Mouse (Mus musculus): Measurements from ENCODE around the gene Rps6kb1. TPM values are rescaled to one million over a fixed set of nuclear protein-coding genes. Genes with fewer than 3 reads are reported as not detected.
"Not testable (repeated sequence)": the region's sequence is repeated elsewhere in the genome, so short reads cannot be mapped to it uniquely, and the experiment has no call there.

Rps6kb1 gene
- polyA plus RNA-seq, 1 experiment from 2014 or later = 65.9 TPM

GRCm38 (mm10) chr11:86484101-86484868, 60.3 kb downstream of the Rps6kb1 start, which contains the start of gene Rnft1:
TSS of gene Rnft1 (plus strand) at chr11:86484657.
- Histone ChIP-seq H3K36me3 (no peaks in the 10 kb centered on the region), H3K9ac (replicated peaks) (peak within 1 kb of the TSS; percentile 65), H3K27me3 (0 out of 2 replicates have a peak, but pooled peaks cover 9% of the 10 kb centered on the region), H3K9me3 (no peaks in the 10 kb centered on the region), H3K4me2 (replicated peaks) (peak within 1 kb of the TSS; percentile 72), H3K27ac (replicated peaks) (peak within 1 kb of the TSS; percentile 78), H3K4me3 (peak within 1 kb of the TSS; percentile 61), H3K4me1 (peaks cover 6% of the 10 kb centered on the region)
- under 1% methylated on average over 68 of the region's 68 CpGs for WGBS
- ATAC-seq (ENCODE audit: low FRiP score, low read depth) = peak; percentile 97

GRCm38 (mm10) chr11:86473576-86473975, 71.0 kb downstream of the Rps6kb1 start:
- Histone ChIP-seq H3K36me3 (no peaks in the 10 kb centered on the region), H3K4me2 (replicated peaks) (no peak overlapping the region), H3K4me3 (no peak overlapping the region), H3K9ac (replicated peaks) (no peak overlapping the region), H3K27ac (replicated peaks) (no peak overlapping the region), H3K27me3 (peaks cover 18% of the 10 kb centered on the region), H3K4me1 (peaks cover 14% of the 10 kb centered on the region), H3K9me3 (no peaks in the 10 kb centered on the region)
- 72% methylated on average over 3 of the region's 3 CpGs for WGBS
- ATAC-seq (ENCODE audit: low FRiP score, low read depth) = no peak

- H3K27ac ChIP-seq (replicated peaks) = 0 out of 2 replicates have a peak overlapping the region, but pooled peaks have one; percentile 30
- H3K4me3 ChIP-seq = no peak overlapping the region
- peaks cover 26% of the 10 kb centered on the region for H3K27me3 ChIP-seq
- no peaks in the 10 kb centered on the region for H3K9me3 ChIP-seq
- 56% methylated on average over 7 of the region's 7 CpGs for WGBS
- no peak for ATAC-seq (ENCODE audit: low FRiP score, low read depth)
- H3K9ac ChIP-seq (replicated peaks) = no peak overlapping the region
- no peaks in the 10 kb centered on the region for H3K36me3 ChIP-seq
- H3K4me1 ChIP-seq = peaks cover 14% of the 10 kb centered on the region
- 0 out of 2 replicates have a peak overlapping the region, but pooled peaks have one; percentile 15 for H3K4me2 ChIP-seq (replicated peaks)
Measured at GRCm38 (mm10) chr11:86472771-86473171, 71.8 kb downstream of the Rps6kb1 start.

- WGBS = 8% methylated on average over 6 of the region's 6 CpGs
- peak; percentile 52 for ATAC-seq (ENCODE audit: low FRiP score, low read depth)
Measured at GRCm38 (mm10) chr11:86471785-86472184, 72.8 kb downstream of the Rps6kb1 start.

GRCm38 (mm10) chr11:86468971-86469370, 75.6 kb downstream of the Rps6kb1 start:
- no peak overlapping the region for H3K27ac ChIP-seq (replicated peaks)
- ATAC-seq (ENCODE audit: low FRiP score, low read depth) = no peak
- H3K9me3 ChIP-seq = no peaks in the 10 kb centered on the region
- peaks cover 14% of the 10 kb centered on the region for H3K4me1 ChIP-seq
- H3K4me2 ChIP-seq (replicated peaks) = no peak overlapping the region
- H3K36me3 ChIP-seq = no peaks in the 10 kb centered on the region
- H3K27me3 ChIP-seq = peaks cover 31% of the 10 kb centered on the region
- H3K9ac ChIP-seq (replicated peaks) = no peak overlapping the region
- no peak overlapping the region for H3K4me3 ChIP-seq
- 73% methylated on average over 4 of the region's 4 CpGs for WGBS

More at GRCm38 (mm10) chr11:86471785-86472184, 72.8 kb downstream of the Rps6kb1 start:
- no peaks in the 10 kb centered on the region for H3K36me3 ChIP-seq
- no peaks in the 10 kb centered on the region for H3K9me3 ChIP-seq
- H3K4me3 ChIP-seq = no peak overlapping the region
- 0 out of 2 replicates have a peak overlapping the region, but pooled peaks have one; percentile 17 for H3K27ac ChIP-seq (replicated peaks)
- H3K4me1 ChIP-seq = peaks cover 14% of the 10 kb centered on the region
- peaks cover 34% of the 10 kb centered on the region for H3K27me3 ChIP-seq
- H3K9ac ChIP-seq (replicated peaks) = no peak overlapping the region
- no peak overlapping the region for H3K4me2 ChIP-seq (replicated peaks)

- no peak overlapping the region for H3K4me3 ChIP-seq
- no peak overlapping the region for H3K4me2 ChIP-seq (replicated peaks)
- no peaks in the 10 kb centered on the region for H3K36me3 ChIP-seq
- 74% methylated on average over 8 of the region's 8 CpGs for WGBS
- H3K9ac ChIP-seq (replicated peaks) = no peak overlapping the region
- H3K27ac ChIP-seq (replicated peaks) = no peak overlapping the region
- no peaks in the 10 kb centered on the region for H3K9me3 ChIP-seq
- ATAC-seq (ENCODE audit: low FRiP score, low read depth) = no peak
- peaks cover 14% of the 10 kb centered on the region for H3K4me1 ChIP-seq
- H3K27me3 ChIP-seq = peaks cover 28% of the 10 kb centered on the region
Measured at GRCm38 (mm10) chr11:86468345-86468744, 76.3 kb downstream of the Rps6kb1 start.

- not testable (repeated sequence) for ATAC-seq (ENCODE audit: low FRiP score, low read depth); H3K4me1 ChIP-seq
- 24% methylated on average over 8 of the region's 8 CpGs for WGBS
Measured at GRCm38 (mm10) chr11:86464275-86464674, 80.3 kb downstream of the Rps6kb1 start.

GRCm38 (mm10) chr11:86462579-86462978, 82.0 kb downstream of the Rps6kb1 start:
- peaks cover 10% of the 10 kb centered on the region for H3K27me3 ChIP-seq
- no peak overlapping the region for H3K27ac ChIP-seq (replicated peaks)
- no peak for ATAC-seq (ENCODE audit: low FRiP score, low read depth)
- no peak overlapping the region for H3K4me2 ChIP-seq (replicated peaks)
- no peaks in the 10 kb centered on the region for H3K4me1 ChIP-seq
- H3K9ac ChIP-seq (replicated peaks) = no peak overlapping the region
- no peaks in the 10 kb centered on the region for H3K9me3 ChIP-seq
- no peak overlapping the region for H3K4me3 ChIP-seq
- H3K36me3 ChIP-seq = no peaks in the 10 kb centered on the region

More at GRCm38 (mm10) chr11:86464275-86464674, 80.3 kb downstream of the Rps6kb1 start:
- not testable (repeated sequence) for H3K4me2 ChIP-seq (replicated peaks); H3K4me3 ChIP-seq; H3K9me3 ChIP-seq; H3K27ac ChIP-seq (replicated peaks); H3K9ac ChIP-seq (replicated peaks); H3K36me3 ChIP-seq
- peaks cover 25% of the 10 kb centered on the region for H3K27me3 ChIP-seq

GRCm38 (mm10) chr11:86458866-86459265, 85.7 kb downstream of the Rps6kb1 start:
- no peak overlapping the region for H3K9ac ChIP-seq (replicated peaks)
- ATAC-seq (ENCODE audit: low FRiP score, low read depth) = no peak
- 91% methylated on average over 6 of the region's 6 CpGs for WGBS

GRCm38 (mm10) chr11:86457545-86457944, 87.1 kb downstream of the Rps6kb1 start:
- Histone ChIP-seq H3K27me3 (no peaks in the 10 kb centered on the region), H3K4me3 (no peak overlapping the region), H3K9ac (replicated peaks) (no peak overlapping the region), H3K27ac (replicated peaks) (no peak overlapping the region), H3K36me3 (no peaks in the 10 kb centered on the region), H3K9me3 (no peaks in the 10 kb centered on the region), H3K4me2 (replicated peaks) (no peak overlapping the region), H3K4me1 (no peaks in the 10 kb centered on the region)
- WGBS = 85% methylated on average over 6 of the region's 6 CpGs
- no peak for ATAC-seq (ENCODE audit: low FRiP score, low read depth)

More at GRCm38 (mm10) chr11:86458866-86459265, 85.7 kb downstream of the Rps6kb1 start:
- peaks cover 4% of the 10 kb centered on the region; the same call in 1 of the 2 replicates for H3K27me3 ChIP-seq
- no peaks in the 10 kb centered on the region for H3K4me1 ChIP-seq
- H3K36me3 ChIP-seq = no peaks in the 10 kb centered on the region
- no peak overlapping the region for H3K4me2 ChIP-seq (replicated peaks)
- no peak overlapping the region for H3K27ac ChIP-seq (replicated peaks)
- H3K4me3 ChIP-seq = no peak overlapping the region
- no peaks in the 10 kb centered on the region for H3K9me3 ChIP-seq

- H3K36me3 ChIP-seq = no peaks in the 10 kb centered on the region
- H3K27ac ChIP-seq (replicated peaks) = no peak overlapping the region
- no peaks in the 10 kb centered on the region for H3K4me1 ChIP-seq
- no peak overlapping the region for H3K9ac ChIP-seq (replicated peaks)
- no peak overlapping the region for H3K4me2 ChIP-seq (replicated peaks)
- no peak overlapping the region for H3K4me3 ChIP-seq
- no peaks in the 10 kb centered on the region for H3K9me3 ChIP-seq
- no peaks in the 10 kb centered on the region for H3K27me3 ChIP-seq
- no peak for ATAC-seq (ENCODE audit: low FRiP score, low read depth)
- 94% methylated on average over 5 of the region's 5 CpGs for WGBS
Measured at GRCm38 (mm10) chr11:86453991-86454390, 90.6 kb downstream of the Rps6kb1 start.
